Mouse (Mus musculus): ENCODE measurements around the gene Utp11. TPM values are rescaled to one million over a fixed set of nuclear protein-coding genes. Genes with fewer than 3 reads are reported as not detected.

Gene Utp11
- polyA plus RNA-seq, 1 experiment from 2014 or later = 78.9 TPM

DNA sequence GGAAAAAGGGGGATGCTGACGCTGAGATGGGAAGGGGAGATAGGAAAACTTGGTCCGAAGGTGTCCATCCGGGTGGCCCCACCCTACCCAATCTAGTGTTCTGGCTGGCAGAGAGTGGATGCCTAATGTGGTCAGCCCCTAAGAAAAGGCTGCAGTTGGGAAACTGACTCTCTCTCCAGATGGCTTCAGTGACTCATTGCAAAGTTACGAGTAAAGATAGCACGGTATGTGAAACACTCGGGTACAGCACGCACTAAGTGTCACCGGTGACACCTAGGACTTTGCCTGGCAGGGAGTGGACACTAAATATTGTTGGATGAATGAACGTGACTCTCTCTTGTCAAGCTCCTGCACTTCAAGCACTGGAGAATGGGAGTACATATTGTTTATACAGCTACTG, 49.5 kb downstream of the Utp11 start:
- Histone ChIP-seq H3K4me2 (ENCODE audit: low read depth, severe bottlenecking) (no peak overlapping the region), H3K36me3 (ENCODE audit: control insufficient read depth, insufficient read depth, low read length) (no peaks in the 10 kb centered on the region), H3K27ac (replicated peaks; ENCODE audit: low read depth, low read length) (no peak overlapping the region), H3K9me3 (ENCODE audit: control insufficient read depth, low read length) (no peaks in the 10 kb centered on the region), H3K27me3 (ENCODE audit: control insufficient read depth, insufficient read depth, low read length) (peaks cover 24% of the 10 kb centered on the region), H3K4me1 (ENCODE audit: control insufficient read depth, insufficient read depth, low read length) (peaks cover 5% of the 10 kb centered on the region; the same call in 1 of the 2 replicates), H3K9ac (ENCODE audit: low read length) (no peak overlapping the region), H3K4me3 (ENCODE audit: low read depth, low read length) (no peak overlapping the region)
- ATAC-seq (ENCODE audit: insufficient number of reproducible peaks, low FRiP score, low TSS enrichment, low read depth) (no peak), DNase-seq (ENCODE audit: low spot score) (no peak)
- 90% methylated on average over 9 of the region's 9 CpGs for WGBS

- no peak for ATAC-seq (ENCODE audit: insufficient number of reproducible peaks, low FRiP score, low TSS enrichment, low read depth)
- no peak overlapping the region for H3K27ac ChIP-seq (replicated peaks; ENCODE audit: low read depth, low read length)
- no peaks in the 10 kb centered on the region for H3K9me3 ChIP-seq (ENCODE audit: control insufficient read depth, low read length)
- H3K4me3 ChIP-seq (ENCODE audit: low read depth, low read length) = no peak overlapping the region
- no peak overlapping the region for H3K9ac ChIP-seq (ENCODE audit: low read length)
- 25% methylated on average over 12 of the region's 12 CpGs for WGBS
- no peak for DNase-seq (ENCODE audit: low spot score)
- H3K27me3 ChIP-seq (ENCODE audit: control insufficient read depth, insufficient read depth, low read length) = peaks cover 24% of the 10 kb centered on the region
- no peaks in the 10 kb centered on the region for H3K4me1 ChIP-seq (ENCODE audit: control insufficient read depth, insufficient read depth, low read length)
- no peaks in the 10 kb centered on the region for H3K36me3 ChIP-seq (ENCODE audit: control insufficient read depth, insufficient read depth, low read length)
- H3K4me2 ChIP-seq (ENCODE audit: low read depth, severe bottlenecking) = no peak overlapping the region
Observed at GRCm38 (mm10) chr4:124639715-124640114, 53.7 kb downstream of the Utp11 start.

GRCm38 (mm10) chr4:124633281-124633680, 60.1 kb downstream of the Utp11 start:
- WGBS = 4% methylated on average over 9 of the region's 9 CpGs
- Histone ChIP-seq H3K4me1 (ENCODE audit: control insufficient read depth, insufficient read depth, low read length) (no peaks in the 10 kb centered on the region), H3K27ac (replicated peaks; ENCODE audit: low read depth, low read length) (no peak overlapping the region), H3K9me3 (ENCODE audit: control insufficient read depth, low read length) (no peaks in the 10 kb centered on the region), H3K4me2 (ENCODE audit: low read depth, severe bottlenecking) (no peak overlapping the region), H3K27me3 (ENCODE audit: control insufficient read depth, insufficient read depth, low read length) (0 out of 2 replicates have a peak, but pooled peaks cover 3% of the 10 kb centered on the region), H3K36me3 (ENCODE audit: control insufficient read depth, insufficient read depth, low read length) (no peaks in the 10 kb centered on the region), H3K9ac (ENCODE audit: low read length) (no peak overlapping the region), H3K4me3 (ENCODE audit: low read depth, low read length) (no peak overlapping the region)
- no peak for ATAC-seq (ENCODE audit: insufficient number of reproducible peaks, low FRiP score, low TSS enrichment, low read depth)
- peak; percentile 83 for DNase-seq (ENCODE audit: low spot score)

DNA sequence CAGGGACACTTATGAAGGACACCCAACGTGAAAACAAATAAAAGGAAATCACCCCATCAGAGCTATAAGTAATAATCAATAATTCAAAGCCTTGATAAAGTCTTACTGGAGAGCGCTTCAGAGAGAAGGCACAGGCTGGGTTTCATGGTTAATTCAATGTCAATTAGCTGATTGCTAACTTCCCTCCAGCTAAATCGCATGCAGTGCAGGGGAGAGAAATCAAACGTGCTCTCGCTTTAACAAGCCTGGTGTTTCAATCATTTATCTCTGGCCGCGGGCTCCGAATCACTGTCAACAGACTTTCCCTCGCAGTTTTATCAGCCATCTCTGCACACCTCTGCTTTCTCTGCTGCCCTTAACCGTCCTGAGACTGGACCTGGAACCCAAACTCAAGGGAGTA, 60.5 kb downstream of the Utp11 start:
- WGBS = 75% methylated on average over 10 of the region's 10 CpGs
- H3K4me2 ChIP-seq (ENCODE audit: low read depth, severe bottlenecking) = no peak overlapping the region
- no peaks in the 10 kb centered on the region for H3K9me3 ChIP-seq (ENCODE audit: control insufficient read depth, low read length)
- 0 out of 2 replicates have a peak, but pooled peaks cover 1% of the 10 kb centered on the region for H3K27me3 ChIP-seq (ENCODE audit: control insufficient read depth, insufficient read depth, low read length)
- no peak overlapping the region for H3K27ac ChIP-seq (replicated peaks; ENCODE audit: low read depth, low read length)
- no peak for ATAC-seq (ENCODE audit: insufficient number of reproducible peaks, low FRiP score, low TSS enrichment, low read depth)
- H3K4me3 ChIP-seq (ENCODE audit: low read depth, low read length) = no peak overlapping the region
- no peaks in the 10 kb centered on the region for H3K4me1 ChIP-seq (ENCODE audit: control insufficient read depth, insufficient read depth, low read length)
- no peak for DNase-seq (ENCODE audit: low spot score)
- no peak overlapping the region for H3K9ac ChIP-seq (ENCODE audit: low read length)
- no peaks in the 10 kb centered on the region for H3K36me3 ChIP-seq (ENCODE audit: control insufficient read depth, insufficient read depth, low read length)

- ATAC-seq (ENCODE audit: insufficient number of reproducible peaks, low FRiP score, low TSS enrichment, low read depth) (no peak), DNase-seq (ENCODE audit: low spot score) (no peak)
- WGBS = 43% methylated on average over 4 of the region's 4 CpGs
- Histone ChIP-seq H3K4me2 (ENCODE audit: low read depth, severe bottlenecking) (no peak overlapping the region), H3K9me3 (ENCODE audit: control insufficient read depth, low read length) (no peaks in the 10 kb centered on the region), H3K9ac (ENCODE audit: low read length) (no peak overlapping the region), H3K27me3 (ENCODE audit: control insufficient read depth, insufficient read depth, low read length) (no peaks in the 10 kb centered on the region), H3K4me1 (ENCODE audit: control insufficient read depth, insufficient read depth, low read length) (no peaks in the 10 kb centered on the region), H3K36me3 (ENCODE audit: control insufficient read depth, insufficient read depth, low read length) (no peaks in the 10 kb centered on the region), H3K27ac (replicated peaks; ENCODE audit: low read depth, low read length) (no peak overlapping the region), H3K4me3 (ENCODE audit: low read depth, low read length) (no peak overlapping the region)
Observed at GRCm38 (mm10) chr4:124631456-124631855, 61.9 kb downstream of the Utp11 start.

MicroRNA genes within 50 kb of the gene (microRNA counts, 519-probe panel; counts per million panel counts)
- not detected for microRNA mmu-miR-697

Small RNA genes within 50 kb of the gene (microRNA-seq; reads per million reads assigned to microRNA genes)
- gene Gm24721 = not detected
- gene Mir697 = not detected

Other genes starting within 250 kb of the Utp11 start
- not detected in 2 replicates for gene 3100002H09Rik, start 82.8 kb downstream of the Utp11 start, polyA plus RNA-seq (2014; fragmentation: Nextera tagmentation; extraction: Ambion mirVana)
- 0.27 and 0.60 TPM in 2 replicates for gene Pou3f1, start 36.8 kb downstream of the Utp11 start, polyA plus RNA-seq (2014; fragmentation: Nextera tagmentation; extraction: Ambion mirVana)
- 11.5 and 11.6 TPM in 2 replicates for gene Fhl3, start 7.1 kb upstream of the Utp11 start, polyA plus RNA-seq (2014; fragmentation: Nextera tagmentation; extraction: Ambion mirVana)
- 250 and 252 TPM in 2 replicates for gene Sf3a3, start 21.2 kb upstream of the Utp11 start, polyA plus RNA-seq (2014; fragmentation: Nextera tagmentation; extraction: Ambion mirVana)
- gene Inpp5b, start 48.2 kb upstream of the Utp11 start, polyA plus RNA-seq (2014; fragmentation: Nextera tagmentation; extraction: Ambion mirVana) = 22.3 and 26.1 TPM in 2 replicates
- gene Mtf1, start 108.5 kb upstream of the Utp11 start, polyA plus RNA-seq (2014; fragmentation: Nextera tagmentation; extraction: Ambion mirVana) = 14.1 TPM in 2 replicates
- gene Yrdc, start 157.1 kb upstream of the Utp11 start, polyA plus RNA-seq (2014; fragmentation: Nextera tagmentation; extraction: Ambion mirVana) = 46.8 and 47.3 TPM in 2 replicates
- gene 1110065P20Rik, start 157.6 kb upstream of the Utp11 start, polyA plus RNA-seq (2014; fragmentation: Nextera tagmentation; extraction: Ambion mirVana) = 46.6 and 47.5 TPM in 2 replicates
- gene Maneal, start 168.6 kb upstream of the Utp11 start, polyA plus RNA-seq (2014; fragmentation: Nextera tagmentation; extraction: Ambion mirVana) = 0.43 and 0.81 TPM in 2 replicates
- gene Epha10, start 187.3 kb upstream of the Utp11 start, polyA plus RNA-seq (2014; fragmentation: Nextera tagmentation; extraction: Ambion mirVana) = 0.10 and 0.17 TPM in 2 replicates
- 4.9 and 5.1 TPM in 2 replicates for gene 9930104L06Rik, start 243.4 kb upstream of the Utp11 start, polyA plus RNA-seq (2014; fragmentation: Nextera tagmentation; extraction: Ambion mirVana)
- 210 and 223 TPM in 2 replicates for gene Cdca8, start 245.7 kb upstream of the Utp11 start, polyA plus RNA-seq (2014; fragmentation: Nextera tagmentation; extraction: Ambion mirVana)